Mouse (Mus musculus) testis, postnatal 10 days (tissue): ENCODE results near the gene Lct.
"Not testable (repeated sequence)": the region's sequence is repeated elsewhere in the genome, so short reads cannot be mapped to it uniquely, and the experiment has no call there.

ENCODE experiments used
- DNase-seq: peaks from one replicate; pipeline ENCODE4 v3.0.0; 2021; ENCODE audit warnings: low spot score

Gene Lct

DNA sequence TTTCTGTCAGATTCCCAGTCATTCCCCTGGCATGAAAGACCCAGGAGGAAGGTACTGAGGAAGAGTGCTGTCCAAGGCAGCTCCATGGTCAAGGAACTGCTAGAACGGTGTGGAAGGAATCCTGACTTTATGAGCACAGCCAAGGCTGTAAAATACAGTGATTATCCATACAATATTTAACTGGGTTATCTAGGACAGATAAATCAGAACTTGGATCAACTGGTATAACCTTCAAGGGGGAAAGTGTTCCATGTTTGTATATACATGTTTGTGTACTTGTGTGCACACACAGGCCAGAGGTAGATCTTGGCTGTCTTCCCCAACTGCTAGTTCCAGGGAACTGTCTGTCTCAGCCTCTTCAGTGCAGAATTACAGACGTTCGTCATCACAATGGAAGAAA is at the start of gene Lct:
Gene Lct (minus strand): TSS at position 101 of the 400 bp plus-strand sequence.
- no peak for DNase-seq

DNA sequence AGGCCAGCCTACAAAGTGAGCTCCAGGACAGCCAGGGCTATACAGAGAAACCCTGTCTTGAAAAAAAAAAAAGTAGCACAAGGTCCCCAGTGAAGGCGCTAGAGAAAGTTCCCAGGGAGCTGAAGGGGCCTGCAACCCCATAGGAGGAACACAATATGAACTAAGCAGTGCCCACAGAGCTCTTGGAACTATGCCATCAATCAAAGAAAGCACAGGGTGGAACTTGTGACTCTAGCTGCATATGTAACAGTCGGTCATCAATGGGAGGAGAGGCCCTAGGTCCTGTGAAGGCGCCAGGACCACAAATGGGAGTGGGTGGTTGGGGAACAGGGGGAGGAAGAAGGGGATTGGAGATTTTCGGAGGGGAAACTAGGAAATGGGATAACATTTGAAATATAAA is 48.7 kb upstream of the Lct start:
- DNase-seq = no peak

DNA sequence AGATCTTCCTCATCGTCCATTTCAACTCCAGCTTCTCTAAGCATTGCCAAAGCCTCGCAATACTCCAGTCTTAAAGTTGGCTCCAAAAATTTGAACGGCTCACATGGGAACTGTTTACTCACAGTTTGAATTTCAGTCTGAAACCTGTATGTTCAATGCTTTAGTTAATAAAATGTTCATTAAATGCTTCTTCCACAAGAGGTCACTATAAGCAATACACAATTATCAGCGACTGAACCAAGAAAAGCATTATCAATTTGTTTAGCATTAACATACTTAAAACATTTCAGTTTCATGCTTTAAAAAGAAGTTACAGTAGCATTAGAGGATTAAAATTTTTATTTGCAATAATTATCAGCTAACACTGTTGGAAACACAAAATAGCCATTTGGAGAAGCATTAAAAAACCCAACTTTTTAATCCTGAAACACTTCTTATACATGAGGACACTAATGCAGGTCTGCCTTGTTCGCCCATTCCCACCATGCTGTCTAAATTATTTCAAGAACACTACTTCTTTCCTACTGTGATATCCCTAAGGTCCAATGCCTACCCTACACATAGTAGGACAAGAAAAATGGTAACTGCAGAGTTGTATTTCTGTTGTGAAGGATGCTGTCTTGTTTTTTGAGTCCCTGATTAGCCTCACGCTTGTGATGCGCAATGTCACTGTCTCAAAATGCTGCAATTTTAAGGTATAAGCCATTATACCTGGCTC is 44.2 kb upstream of the Lct start:
- no peak for DNase-seq

DNA sequence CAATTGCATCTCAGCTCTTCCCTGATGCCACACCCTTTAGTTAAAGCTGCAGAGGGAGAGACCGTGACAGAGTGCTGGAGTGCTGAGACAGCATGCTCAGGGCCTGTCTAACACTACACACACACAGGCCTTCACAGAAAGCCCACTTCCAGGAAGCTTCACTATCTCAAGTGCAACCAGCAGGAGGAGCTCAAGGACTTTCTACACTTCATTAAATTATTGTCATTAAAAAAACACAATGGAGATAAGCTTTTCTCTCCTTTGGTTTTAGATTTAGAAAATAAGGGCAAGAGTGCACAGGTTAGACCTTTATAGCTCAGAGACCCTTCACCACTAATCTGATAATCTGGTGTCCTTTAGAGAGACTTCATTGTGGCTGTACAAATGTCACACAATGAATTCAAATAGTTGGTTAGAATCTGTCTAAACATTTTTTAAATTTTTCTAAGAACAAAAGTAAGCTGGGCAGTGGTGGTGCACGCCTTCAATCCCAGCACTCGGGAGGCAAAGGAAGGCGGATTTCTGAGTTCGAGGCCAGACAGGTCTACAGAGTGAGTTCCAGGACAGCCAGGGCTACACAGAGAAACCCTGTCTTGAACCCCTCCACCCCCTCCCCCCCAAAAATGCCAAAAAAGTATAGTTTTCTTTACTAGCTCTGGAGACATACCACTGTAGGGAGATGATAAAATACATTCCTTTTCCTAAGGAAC is 40.8 kb upstream of the Lct start:
- peak; percentile 66 for DNase-seq

GRCm38 (mm10) chr1:128360601-128361000 is 32.5 kb upstream of the Lct start:
- DNase-seq = no peak

- DNase-seq = peak; percentile 97
Measured at GRCm38 (mm10) chr1:128359554-128360376, 31.6 kb upstream of the Lct start, which contains the start of gene Mcm6. Gene Mcm6 (minus strand): TSS chr1:128359664.

DNA sequence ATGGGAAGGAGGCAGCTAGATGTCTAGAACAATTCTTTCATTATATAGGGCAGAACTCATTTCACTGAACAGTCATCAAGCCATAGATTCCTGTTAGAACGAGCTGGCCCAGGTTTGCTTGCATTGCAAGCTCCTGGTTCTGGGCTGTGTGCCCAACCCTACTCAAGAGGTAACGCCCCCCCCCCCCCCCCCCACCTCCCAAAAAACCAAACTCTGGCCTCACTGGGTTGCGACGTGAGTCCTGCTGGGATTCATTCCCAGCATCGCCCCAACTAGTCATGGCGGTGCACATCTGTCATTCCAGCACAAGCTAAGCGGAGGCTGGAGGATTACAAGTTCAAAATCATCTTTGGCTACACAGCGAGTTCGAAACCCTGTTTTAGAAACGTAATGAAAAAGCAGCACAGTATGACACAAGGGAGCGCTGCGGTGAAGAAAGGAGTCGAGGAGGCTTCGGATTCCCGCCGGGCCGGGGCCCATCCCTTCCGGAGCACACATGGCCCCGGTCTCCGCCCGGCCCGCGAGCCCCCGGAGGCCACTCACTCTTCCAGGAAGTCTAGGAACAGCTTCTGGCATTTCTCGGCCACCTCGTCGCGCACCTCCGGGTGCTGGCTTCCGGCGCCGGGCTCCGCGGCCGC is 30.9 kb upstream of the Lct start:
- peak; percentile 42 for DNase-seq

GRCm38 (mm10) chr1:128358276-128358675 is 30.2 kb upstream of the Lct start:
- DNase-seq = peak; percentile 53

DNA sequence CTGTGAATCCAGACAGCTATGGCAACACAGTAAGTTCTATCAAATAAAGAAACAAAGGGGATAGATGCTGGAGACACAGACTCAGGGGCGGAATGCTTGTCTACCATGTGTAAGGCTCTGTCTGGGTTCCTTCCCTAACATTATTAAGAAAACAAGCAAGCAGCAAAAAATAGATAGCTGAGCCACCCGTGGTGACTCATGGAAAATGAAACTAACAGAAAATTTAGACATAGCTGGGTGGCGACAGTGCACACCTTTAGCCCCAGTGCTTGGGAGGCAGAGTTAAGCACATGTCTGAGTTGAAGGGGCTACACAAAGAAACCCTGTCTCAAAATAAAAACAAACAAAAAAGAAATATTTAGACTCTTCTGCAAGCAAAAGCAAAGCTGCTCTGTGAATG is 29.3 kb upstream of the Lct start:
- DNase-seq = no peak

DNA sequence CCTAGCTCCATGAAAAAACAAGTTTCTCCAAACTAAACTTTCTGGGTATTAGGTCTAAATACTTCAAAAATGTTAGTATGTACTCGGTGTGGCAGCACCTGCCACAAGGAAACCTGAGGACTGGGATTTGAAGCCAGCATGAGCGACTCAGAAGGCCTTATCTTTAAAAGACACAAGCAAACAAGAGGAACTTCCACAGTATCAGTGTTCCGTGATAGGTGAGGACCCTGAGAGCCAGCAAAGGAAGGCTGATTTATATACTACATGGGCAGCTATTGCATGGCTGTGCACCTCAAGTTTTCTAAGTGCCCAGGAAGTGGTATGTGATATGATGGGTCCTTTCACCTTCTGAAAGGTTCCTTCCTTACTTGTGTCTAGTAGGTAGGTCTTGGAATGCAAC is 25.0 kb upstream of the Lct start:
- peak; percentile 6 for DNase-seq

DNA sequence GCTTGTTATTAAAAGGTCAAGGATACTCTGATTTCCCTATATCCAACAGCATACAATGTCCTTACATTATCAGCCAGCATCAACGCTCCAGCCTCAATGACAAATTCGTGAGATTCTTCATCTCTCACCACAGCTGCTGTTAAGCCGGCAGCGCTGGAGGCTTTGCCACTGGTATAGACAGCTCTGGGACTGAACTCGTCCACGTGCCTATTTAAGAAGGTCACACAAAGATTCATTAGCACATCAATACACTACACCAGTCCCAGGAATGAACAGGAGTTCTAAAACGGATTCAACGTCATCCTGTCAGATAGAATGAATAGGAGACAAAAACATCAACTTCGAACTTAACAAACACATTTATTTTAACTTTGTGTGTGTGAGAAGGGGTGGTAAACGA is 16.1 kb upstream of the Lct start:
- DNase-seq = no peak

- DNase-seq = no peak
Measured at GRCm38 (mm10) chr1:128337708-128338320, 9.7 kb upstream of the Lct start.

GRCm38 (mm10) chr1:128330313-128330712 is 2.2 kb upstream of the Lct start:
- DNase-seq = no peak

DNA sequence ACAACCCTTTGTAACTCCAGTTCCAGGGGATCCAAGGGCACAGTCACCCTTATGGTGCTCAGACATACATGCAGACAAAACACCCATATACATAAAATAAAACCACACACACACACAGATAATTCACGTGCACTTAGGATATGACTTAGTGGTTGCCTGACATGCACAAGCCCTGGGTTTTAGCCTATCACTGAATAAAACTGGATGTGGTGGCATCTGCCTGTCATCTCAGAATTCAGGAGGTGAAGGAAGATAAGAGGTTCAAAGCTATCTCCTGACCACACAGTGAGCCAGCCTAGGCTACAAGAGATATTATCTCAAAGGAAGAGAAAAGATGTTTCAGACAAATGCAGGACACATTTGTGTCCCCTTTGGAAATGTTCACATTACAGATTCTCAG is 953 bp downstream of the Lct start:
- no peak for DNase-seq

DNA sequence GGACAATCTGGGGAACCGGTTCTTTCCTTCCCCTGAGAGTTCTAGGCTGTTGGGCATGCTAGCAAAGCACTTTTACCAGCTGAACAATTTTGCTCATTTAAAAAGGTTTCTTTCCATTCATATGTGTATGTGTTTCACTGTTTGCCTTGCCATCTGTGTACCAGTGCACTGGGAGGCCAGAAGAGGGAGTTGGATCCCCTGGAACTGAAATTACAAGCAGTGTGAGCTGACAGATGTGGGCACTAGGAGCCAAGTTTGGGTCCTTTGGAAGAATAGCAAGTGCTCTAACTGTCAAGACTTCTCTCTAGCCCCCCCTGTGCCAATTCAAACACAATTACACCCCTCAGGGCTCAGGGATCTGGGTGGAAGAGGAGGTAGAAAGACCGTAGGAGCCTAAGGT is 3.3 kb downstream of the Lct start:
- DNase-seq = no peak

DNA sequence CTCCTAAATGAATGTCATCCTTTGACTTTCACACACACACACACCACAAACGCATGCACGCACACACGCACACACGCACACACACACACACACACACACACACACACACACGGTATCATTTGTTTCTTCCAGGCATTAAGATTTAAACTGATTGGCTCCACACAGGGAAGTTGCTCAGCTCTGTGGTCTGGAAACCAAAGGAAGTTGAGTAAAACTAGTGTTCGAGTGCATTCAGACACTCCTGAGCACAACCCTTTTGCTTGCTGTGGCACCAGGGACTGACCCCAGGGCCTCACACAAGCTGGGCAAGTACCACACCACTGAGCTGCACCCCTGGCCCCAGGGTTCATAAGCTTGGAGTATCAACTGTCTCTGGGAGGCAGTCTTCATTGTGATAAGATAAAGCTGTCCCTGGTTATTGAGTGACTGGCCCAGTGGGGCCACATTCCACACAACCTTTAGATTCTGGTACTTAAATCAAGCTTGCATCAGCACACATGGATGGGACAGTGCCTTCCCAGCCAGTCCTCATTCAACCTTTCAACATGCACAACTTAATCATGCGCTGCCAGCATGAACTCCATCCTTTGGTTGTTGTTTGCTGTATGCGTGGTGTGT is 5.0 kb downstream of the Lct start:
- no peak for DNase-seq

DNA sequence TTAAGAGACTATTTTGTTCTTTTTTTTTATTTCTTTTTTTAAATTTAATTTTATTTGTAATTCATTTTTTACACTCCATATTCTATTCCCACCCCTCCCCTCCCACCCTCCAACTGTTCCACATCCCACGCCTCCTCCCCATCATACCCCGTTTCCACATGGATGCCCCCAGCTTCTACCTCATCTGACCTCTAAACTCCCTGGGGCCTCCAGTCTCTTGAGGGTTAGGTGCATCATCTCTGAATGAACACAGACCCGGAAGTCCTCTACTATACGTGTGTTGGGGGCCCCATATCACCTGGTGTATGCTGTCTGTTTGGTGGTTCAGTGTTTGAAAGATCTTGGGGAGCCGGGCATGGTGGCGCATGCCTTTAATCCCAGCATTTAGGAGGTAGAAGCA is 8.9 kb downstream of the Lct start:
- not testable (repeated sequence) for DNase-seq

DNA sequence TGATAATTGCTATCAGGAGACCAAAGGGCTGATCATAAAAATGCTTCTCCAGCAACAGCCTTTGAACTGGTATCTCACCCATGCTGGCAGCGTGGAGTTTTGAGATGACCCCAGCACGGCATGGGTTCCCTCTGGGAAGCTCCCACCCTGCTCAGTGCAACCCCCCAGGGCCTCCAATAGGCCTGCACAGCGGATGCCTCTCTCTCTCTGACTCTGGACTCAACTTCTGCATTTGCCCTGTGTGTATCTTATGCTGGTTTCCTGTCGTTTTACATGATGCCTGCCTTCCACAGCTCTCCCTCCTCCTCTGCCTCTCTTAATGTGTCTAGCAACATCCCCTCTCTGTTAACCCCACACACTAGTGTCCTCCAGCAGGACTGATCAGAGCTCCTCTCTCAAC is 13.5 kb downstream of the Lct start:
- DNase-seq = no peak

- no peak for DNase-seq
Measured at GRCm38 (mm10) chr1:128309043-128309442, 19.1 kb downstream of the Lct start.

- no peak for DNase-seq
Measured at GRCm38 (mm10) chr1:128303900-128304299, 24.2 kb downstream of the Lct start.
